Mouse (Mus musculus) cortical plate, adult 2 months (tissue): ENCODE data around the gene Ptpre.

Source experiments
- CTCF ChIP-seq: fragments of 200-500 bp; IDR thresholded peaks from 2 replicates; pipeline ENCODE4 v1.5.1; 2011; ENCODE audit warnings: mild to moderate bottlenecking, control low read depth, low read length; ENCODE audit not compliant: insufficient read depth; ENCODE audit errors: extremely low read depth
- POLR2A ChIP-seq: fragments of 200-500 bp; IDR thresholded peaks from 2 replicates; pipeline ENCODE4 v1.6.1; 2011; ENCODE audit warnings: mild to moderate bottlenecking, low read length, control low read depth; ENCODE audit not compliant: insufficient read depth; ENCODE audit errors: extremely low read depth

DNA sequence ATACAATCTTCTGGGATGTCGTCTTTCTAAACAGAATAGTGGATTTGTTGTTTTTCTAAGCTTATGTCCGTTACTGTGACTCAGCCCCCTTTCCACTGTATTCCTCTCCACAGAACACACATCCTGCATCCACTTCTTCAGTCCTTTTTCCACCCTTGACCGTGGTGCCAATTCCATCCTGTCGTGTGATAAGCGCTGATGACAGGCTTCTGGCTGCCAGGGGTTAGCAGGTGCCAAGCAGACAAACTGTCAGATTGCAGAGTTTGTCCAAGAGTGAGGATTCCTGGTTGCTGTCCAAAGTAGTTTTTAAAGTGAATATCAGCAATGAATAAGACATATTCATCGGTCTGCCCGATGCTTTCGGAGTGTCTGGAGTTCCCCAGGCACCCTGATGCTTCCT is 139.4 kb downstream of the Ptpre start:
- TF ChIP-seq CTCF: no peak
- no peak for TF ChIP-seq POLR2A
